Mouse (Mus musculus) adipocyte (in vitro differentiated cells): ENCODE data around the gene Tmem186.
A peak's percentile ranks its signal among the peaks of the same experiment; 100 is the strongest.

Experiments
- DNase-seq: peaks from one replicate; pipeline ENCODE4 v3.0.0-alpha.2; 2016; ENCODE audit warnings: low spot score

Tmem186 gene

DNA sequence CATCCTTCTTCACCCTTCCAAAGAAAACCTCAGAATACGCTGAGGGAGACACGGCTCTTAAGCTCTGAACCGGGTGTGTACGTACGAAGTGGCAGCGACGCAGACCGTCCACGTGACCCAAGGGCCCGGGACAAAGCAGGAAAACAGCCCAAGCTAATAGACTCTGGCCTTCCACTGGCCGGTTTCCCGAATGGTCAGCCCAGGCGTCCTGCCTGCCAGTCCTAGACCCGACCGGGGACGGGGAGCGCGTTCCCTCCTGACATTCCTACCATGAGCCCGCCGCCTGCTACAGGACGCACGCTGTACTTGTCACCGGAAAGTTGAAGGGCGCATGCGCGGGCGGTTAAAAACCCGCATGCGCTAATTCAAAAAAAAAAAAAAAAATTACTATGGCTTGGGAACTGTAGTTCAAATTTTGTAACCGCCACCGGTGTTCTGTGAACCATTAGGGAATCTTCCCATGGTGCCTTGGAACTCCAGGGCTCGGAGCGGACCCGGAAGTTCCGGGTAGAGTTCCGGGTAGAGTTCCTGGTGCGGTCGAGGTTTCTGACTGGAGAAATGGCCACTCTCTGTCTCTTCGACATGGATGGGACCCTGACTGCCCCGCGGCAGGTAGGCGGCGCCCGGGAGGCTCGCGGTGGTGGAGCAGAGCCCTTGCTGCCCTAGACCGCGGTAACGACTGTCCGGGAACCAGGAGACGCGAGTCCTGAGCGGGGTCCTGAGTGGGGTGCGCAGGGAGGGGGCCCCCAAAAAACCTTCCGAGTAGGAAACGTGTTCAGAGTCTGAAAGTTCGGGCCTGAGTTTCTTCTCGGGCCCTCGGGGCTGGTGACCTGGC, at the start of gene Tmem186, which contains the start of gene Pmm2:
TSS of gene Tmem186 (minus strand) at position 496 of the 835 bp plus-strand sequence.
TSS of gene Pmm2 (plus strand) at position 458 of the 835 bp plus-strand sequence.
- DNase-seq: peak; percentile 99

DNA sequence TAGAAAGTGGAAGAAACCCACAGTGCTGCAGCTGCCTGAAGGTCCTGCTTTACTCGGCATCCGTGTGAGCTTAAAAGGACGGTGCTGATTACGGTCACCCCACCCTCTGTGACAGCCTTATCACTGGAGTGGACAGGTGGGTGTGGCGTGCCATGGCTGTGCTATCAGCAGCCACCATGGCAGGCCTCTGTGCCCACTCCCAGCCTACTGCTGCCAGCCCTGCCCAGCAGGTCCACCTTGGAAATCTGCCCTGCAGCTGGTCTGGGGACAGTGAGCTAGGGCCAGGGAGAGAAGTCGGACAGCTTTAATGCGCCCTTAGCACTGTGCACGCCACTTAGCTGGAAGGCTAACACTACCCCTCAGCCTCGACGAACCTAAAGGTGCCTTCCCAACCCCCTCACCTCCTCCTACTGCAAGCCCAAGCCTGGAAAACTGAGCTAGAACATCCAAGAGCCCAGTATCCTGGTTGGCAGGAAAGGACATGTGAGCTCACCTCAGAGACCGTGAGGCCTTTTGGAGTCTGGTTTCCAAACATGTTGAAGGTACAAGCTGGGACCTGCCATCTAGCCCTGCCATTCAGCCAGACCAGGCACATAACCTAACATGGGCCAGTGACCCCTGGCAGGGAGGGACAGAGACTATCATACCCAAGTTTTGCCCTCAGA, 49.5 kb upstream of the Tmem186 start:
- DNase-seq: no peak

DNA sequence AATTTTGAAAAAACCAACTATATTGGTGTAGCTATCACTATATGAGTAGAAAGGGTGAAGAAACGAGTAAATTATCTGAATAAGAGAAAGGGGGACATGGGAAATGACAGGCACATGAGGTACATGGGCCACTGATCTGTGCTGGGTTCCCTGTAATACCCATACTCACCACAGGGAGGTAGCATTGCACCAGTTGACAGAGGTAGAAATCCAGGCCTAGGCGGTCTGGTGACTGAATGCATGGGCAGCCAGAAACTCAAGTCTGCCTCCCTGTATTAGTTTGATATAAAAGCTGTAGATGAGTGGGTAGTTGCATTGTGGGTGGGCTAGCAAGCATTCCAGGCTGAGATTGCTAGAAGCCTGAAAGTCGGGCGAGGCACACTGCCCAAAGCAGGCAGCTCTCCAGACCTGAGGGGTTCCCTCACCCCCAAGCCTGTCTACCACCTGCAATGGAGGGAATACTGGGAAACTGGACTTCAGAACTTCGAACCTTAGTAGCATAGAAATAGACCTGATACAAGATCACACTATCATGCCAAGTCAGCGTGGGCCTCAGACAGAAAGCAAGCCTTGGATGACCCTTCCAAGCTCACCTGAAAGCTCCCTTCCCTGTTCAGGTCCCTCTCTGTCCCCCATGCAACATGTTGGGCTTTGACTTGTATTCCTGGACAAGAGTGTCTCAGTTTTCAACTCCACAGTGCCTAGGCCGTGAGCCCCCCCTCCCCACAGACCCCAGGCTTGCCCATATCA, 48.8 kb upstream of the Tmem186 start:
- peak; percentile 86 for DNase-seq

DNA sequence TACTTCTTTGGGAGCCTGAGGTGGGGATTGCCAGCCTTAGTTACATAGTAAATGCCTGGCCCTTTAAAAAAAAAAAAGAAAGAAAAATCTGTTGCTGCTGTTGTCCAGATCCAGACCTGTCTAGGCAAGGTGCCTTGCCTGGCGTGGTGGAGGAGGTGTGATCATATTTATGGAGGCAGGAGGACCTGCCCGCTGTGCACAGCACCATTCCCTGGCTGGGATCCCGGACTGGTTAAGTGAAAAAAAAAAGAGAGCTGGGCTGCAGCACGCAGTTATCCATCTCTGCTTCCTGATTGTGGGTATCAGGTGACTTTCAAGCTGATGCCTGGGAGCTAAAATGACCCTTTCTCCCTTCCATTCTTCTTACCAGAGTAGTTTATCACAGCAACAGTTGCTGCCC, 47.6 kb upstream of the Tmem186 start:
- DNase-seq: no peak

DNA sequence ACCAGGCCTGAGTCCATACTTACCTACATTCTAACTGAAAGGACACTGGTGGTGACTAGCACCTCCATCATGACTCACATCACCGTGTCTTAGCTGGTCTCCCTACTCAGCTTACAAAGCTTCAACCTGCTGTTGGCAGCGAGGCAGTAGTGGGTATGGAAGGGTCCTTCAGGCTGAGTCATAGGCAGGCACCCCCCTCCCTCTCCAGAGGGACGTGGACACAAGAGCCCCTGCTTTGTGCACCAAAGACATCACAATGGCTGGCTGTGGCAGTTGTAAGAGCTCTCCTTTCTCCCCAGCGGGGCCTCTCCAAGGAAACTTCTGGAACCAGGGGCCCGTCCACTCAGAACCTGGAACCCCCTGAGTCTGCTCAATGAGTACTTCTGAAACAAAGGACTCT, 43.0 kb upstream of the Tmem186 start, which contains the start of gene Gm5767:
TSS of gene Gm5767 (plus strand) at position 301 of the 400 bp plus-strand sequence.
- DNase-seq: no peak

DNA sequence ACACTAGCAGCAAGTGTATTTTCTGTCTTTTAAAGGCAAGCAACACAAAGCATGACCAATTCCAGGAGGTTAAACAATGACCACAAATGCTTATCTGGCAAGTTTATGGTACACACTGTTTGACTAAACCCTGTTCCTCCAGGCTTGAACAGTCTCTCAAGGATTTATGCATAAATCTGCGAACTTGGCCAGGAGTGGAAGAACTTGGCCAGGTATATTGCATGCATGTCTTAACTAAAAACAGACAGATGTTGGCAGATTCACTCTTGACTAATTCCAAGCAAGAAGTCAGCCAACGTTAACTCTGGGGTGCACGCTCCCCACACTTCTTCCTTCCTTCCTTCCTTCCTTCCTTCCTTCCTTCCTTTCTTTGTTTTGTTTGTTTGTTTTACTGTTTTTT, 42.3 kb upstream of the Tmem186 start:
- no peak for DNase-seq

DNA sequence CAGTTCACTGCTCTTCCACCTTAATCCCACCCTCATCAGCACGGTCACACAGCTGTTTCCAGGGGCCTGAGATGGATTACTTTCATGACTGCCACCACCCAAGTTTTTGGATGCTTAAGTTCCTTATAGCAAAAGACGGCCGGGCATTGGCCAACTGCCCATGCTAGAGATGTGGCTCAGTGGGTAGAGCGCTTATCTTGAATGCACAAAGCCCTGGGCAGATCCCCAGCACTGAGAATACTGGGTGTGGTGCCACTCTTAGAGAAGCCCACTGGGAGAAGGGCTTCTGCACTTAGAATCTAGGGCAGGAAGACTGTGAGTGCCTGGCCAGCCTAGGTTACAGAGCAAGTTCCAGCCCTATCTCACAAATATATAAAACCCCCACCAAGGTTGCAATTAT, 41.2 kb upstream of the Tmem186 start:
- DNase-seq: no peak

DNA sequence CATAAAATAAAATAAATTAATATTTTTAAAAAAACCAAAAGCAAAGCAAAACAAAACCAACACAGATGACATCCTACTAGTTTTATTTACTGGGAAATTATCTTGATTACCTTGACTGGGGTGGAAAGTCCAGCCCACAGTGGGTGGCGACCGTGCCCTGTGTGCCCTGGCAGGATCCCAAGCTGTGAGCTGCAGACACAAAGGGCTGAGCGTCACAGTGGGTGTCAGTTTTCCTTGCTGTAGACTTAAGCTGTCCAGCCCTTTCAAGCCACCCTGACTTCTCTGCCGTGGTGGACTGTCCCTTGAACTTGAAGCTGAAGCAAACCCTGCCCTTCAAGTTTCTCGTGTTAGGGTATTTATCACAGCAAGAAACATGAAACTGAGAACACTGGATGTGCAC, 40.5 kb upstream of the Tmem186 start:
- peak; percentile 38 for DNase-seq

DNA sequence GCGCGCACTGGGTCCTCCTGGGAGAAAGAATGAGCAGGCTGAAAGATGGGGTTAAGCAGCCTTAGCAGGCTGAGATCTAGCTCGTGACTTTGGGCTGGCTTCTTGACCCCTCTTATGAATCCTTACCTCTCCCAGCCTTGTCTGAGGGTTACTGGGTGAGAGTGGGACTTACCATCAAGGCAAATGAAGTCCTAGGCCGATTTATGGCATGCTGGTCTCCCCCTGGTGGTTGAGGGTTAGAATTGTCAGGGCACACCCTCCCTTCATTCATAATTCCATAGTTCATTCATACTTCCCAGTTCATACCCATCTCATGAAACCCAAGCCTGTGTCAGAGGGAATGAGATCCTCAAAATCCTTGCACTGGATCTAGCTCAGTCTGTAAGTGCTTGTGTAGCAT, 39.3 kb upstream of the Tmem186 start:
- DNase-seq: peak; percentile 83

DNA sequence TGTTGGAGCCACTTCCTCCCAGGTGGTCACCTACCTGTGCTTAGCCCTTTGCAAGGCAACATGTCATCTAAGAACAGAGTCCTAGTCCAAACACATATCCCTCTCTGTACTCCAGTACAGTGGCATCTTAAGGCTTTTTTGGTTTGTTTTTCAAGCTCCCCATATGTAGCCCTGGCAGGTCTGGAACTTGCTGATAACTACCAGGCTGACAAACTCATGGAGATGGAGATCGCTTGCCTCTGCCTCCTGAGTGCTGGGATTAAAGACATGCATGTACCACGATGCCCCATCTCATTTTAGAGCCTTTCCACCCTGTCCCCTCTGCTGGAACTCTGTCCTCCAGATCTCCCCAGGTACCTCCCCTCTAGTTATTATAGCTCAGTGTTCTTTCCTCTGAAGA, 38.7 kb upstream of the Tmem186 start:
- no peak for DNase-seq

DNA sequence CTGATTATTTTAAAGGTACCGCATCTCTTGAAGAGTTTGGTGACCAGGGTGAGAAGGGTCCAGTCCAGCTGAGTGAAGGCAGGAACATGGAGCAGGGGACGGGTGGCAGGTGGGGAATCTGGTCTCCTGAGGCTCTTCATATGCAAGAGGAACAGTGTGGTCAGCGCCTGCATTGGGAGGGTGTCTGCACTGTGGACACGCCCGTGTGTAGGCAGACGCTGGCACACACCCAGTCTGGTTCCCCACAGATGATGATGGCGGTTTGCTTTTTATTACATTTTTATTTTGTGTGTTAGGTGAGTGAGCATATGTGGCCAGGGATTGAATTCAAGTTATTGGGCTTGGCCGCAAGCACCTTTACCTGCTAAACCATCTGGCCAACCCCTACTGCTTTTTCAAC, 38.0 kb upstream of the Tmem186 start:
- DNase-seq: no peak

DNA sequence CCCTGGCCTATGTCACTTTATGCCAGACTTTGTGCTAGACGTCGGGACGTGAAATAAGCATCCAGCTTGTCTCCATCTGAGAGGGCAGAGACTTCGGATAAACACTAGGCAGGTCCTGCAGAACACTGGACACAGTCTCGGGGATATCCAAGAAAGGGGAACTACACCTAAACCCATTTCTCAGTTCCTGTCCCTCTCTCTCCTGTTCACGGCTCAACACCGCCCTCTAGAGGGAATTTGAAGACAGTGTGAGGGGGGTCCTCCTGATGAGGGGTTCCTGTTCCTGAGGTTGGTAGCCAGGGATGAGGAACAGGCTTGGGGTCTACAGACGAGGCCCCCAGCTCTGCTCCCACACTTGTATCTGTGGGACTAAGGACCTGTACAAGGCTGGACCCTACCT, 36.7 kb upstream of the Tmem186 start:
- peak; percentile 74 for DNase-seq

DNA sequence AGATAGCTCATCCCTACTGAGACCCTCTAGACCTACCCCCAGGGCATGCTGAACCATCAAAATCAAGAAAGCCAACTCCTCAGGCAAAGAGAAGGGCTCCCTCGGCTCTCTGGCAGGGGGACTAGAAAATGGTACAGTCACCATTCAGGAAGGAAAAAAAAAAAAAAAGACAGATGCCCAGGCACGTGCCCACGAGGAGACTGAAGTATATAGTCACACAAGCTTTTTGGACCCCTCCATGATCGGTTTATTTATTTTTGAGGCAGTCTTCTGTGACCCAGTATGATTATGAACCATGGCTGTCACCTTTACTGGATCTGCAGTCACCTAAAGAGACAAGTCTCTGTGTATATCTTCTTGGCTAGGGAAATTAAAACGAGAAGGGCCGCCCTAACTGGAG, 35.8 kb upstream of the Tmem186 start:
- no peak for DNase-seq

DNA sequence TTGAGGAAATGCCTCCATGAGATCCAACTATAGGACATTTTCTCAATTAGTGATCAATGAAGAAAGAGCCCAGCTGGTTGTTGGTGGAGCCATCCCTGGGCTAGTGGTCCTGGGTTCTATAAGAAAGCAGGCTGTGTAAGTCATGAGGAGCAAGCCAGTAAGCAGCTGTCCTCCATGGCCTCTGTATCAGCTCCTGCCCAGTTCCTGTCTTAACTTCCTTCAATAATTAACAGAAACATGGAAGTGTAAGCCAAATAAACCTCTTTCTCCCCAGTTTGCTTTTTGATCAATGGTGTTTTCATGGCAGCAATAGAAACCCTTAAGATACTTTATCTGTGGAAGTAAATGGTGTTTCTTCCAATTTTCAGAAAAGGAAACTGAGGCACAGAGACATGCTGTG, 35.3 kb upstream of the Tmem186 start:
- DNase-seq: no peak

DNA sequence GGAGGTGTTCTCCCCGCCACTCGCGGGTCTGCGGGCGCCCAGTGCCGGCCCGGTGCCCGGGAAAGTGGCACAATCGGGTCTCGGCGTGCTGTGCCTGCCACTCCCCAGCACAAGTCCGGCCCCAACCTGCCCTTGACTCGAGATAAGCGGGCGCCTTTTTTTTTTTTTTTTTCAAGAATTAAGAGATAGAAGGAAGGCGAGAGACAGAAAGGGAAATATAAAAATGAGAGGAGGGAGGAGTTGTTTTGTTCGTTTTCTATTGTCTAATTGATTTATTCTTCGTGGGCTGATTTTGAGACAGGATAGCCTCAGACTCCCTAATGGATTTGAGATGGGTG, 34.8 kb upstream of the Tmem186 start:
- no peak for DNase-seq

DNA sequence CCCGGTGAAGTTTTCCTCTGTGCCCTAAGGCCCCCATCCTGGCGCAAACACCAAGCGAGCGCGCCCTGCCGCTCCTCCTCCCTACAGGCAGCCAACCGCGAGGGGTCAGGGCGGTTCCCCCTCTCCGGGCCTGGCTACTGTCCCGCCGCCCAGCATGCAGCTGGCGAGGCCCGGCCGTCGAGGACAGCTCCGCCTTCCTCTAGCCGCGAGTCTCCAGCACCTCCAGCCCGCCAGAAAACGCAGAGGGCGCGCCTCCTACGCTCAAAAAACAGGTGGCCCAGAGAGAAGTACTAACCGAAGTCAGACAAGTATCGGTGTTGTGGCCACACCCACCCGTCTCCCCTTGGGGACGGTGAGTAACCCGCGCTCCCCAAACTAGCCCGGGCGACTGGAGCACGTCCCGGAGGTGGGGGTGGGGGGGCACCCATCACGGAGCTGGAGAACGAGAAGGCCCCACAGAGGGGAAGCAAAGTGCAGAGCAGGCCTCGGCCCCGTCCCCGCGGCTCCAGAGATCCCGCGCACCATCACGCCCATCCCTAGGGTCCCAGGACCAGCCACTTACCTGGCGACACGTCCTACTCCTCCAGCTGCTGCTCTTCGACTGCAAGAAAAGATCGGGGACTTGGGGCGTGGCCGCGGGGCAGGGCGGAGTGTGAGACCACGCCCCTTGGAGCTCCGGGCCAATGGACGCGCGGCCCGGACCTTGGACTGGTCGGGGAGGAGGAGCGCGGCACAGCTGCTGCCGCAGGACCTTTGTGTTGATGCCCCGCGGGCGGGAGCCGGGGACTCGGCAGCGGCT, 34.2 kb upstream of the Tmem186 start, which contains the start of gene Carhsp1:
TSS of gene Carhsp1 (minus strand) at position 605 of the 799 bp plus-strand sequence.
- DNase-seq: peak; percentile 96

DNA sequence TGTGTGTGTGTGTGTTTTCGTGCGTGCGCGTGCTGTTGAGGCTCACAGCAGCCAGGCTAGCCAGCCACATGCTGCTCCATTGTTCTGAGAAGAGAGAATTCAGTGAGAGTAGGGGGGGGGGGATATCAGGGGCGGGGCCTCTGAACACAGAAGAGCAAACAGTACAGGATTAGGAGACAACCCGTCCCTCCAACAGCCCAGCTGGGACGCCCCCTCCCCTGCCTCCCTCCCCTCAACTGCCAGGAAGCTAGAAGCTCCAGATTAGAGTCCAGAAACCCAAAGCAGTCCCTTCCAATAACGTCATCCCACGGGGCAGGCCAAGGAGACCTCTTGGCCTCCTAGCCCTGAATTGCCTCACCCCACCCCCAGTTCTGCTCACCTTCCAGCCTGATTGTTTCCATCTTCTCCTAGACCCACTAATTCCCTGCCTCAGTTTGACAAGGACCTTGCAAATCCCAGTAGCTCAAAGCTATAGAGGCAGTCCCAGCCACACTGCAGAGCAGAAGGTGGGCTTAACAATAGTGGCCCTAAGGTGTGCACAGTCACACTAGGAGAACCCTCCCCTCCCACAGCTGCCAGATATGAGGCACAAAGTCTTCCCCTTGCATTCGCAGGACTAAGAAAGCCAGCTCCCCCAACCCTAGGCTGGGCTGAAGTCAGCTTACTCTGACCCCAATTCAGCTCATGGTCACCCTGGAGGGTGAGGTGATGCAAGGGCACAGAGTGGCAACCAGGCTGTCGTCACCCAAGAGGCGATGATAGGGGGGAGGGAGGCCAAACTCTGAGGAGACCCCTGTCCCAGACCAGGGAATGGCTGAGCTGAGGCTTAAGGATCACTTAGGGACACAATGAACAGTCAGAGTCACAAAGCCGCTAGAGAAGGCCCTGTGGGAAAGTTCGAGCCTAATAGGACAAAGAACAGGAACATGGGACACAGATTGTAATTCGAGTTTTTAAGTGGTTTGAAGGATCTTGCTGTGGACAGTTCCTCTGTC, 32.8 kb upstream of the Tmem186 start:
- DNase-seq: peak; percentile 72

DNA sequence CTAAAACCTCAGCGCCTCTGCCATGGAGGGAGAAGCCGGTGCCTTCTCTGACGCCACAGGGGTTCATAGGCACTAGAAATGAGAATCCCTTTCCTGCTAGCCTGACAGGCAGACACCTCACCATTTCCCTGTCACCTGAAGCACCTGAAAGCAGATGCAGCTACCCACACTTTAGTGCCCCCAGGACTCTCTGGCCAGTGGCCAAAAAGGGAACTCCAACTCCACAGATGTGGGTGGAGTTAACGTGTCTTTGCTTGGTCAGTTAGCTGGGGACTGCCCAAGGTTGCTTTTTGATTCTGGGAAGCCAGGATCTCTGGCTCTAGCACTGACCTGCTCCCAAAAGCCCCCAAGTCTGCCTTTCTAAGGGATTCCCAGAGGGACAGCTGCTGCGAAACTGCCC, 31.9 kb upstream of the Tmem186 start:
- DNase-seq: peak; percentile 34

DNA sequence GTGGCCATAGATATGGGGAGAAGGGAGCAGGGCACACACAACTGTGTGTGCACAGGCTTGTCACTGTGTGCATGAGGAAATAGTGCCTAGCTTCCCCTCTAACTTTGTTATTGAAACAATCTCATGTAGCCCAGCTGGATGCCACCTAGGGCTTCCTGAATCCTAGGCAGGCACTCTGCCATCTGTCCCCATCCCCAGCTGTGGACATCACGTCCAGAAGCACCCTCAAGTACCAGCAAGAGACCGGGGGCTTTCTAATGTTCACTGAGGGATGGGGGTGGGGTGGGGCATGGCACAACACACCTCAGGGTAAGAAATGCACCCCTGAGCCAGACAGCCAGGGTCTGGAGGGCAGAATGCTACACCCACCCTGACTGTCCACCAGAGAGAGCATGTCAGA, 30.9 kb upstream of the Tmem186 start:
- DNase-seq: no peak

DNA sequence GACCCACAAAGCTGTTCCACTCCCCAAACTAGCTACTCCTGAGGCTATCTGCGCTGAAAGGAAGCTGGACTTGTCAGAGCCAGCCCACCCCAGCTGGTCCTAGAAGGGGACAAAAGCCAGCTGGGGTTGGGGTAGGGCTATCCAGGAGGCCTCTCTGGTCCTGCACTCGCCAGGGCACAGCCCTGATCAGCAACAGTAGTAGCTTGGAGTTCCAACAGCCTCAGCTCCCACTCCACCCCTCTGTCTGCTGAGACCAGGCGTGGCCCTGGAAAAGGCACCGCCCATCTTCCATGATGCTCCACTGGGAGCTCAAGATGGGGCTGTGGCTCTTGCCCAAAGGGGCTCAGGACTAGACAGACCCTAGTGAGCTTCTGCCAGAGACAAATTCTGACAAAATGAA, 30.3 kb upstream of the Tmem186 start:
- no peak for DNase-seq

DNA sequence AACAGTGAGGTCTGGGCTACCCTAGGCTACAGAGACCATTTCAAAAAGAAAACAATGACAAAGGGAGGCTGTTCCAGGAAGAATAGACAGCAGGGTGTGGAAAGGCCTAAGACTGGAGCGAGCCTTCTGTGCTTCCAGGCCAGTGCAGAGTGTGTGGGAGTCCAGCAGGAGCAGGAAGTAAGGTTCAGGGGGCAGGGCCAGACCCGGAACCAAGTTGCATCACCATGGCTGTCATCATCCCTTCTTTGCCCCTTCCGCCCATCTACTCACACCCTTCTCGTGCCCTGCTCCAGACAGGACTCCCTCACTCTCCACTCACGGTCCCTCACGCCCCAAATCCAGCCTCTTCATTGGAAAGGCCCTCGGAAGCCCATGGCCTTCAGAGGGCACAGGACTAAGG, 29.7 kb upstream of the Tmem186 start:
- peak; percentile 53 for DNase-seq
